Mouse (Mus musculus) v-Abl transformed pro-B cells (cell line): ENCODE measurements at regions not wholly inside any gene's neighbourhood (a gene's known extent, or its start where the extent isn't known, plus 50 kb on each side); places are given as distances from the start of the nearest gene placed in this dataset.

Source experiments
- in situ Hi-C, 2 experiments: fragments of 400-800 bp; cut with MboI; formaldehyde crosslinking; loops; one replicate each; pipeline ENCODE4 v1.15.1; 2025; ENCODE audit not compliant: unreplicated experiment in 2 of 2

- in situ Hi-C loops, result no loop called here
Measured at GRCm38 (mm10) chr1:177337141-177337540, 79.1 kb upstream of the Akt3 start.

DNA sequence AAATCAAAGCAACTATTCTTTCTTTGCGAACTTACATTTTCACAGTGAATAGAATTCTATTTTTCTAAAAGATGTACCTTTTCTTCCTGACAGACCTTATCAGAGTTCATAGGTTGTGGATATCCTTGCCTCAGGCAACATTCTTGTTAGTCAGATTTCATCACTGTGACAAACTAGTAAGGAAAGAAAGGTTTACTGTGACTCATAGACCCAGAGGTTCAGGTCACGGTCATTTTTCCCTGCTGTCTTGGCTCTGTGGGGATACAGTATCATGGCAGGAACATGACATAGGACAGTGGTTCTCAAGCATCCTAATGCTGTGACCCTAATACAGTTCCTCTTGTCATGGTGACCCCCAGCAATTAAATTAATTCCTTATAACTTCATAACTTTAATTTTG lies 78.4 kb upstream of the Akt3 start:
- in situ Hi-C loops, result no loop called here

DNA sequence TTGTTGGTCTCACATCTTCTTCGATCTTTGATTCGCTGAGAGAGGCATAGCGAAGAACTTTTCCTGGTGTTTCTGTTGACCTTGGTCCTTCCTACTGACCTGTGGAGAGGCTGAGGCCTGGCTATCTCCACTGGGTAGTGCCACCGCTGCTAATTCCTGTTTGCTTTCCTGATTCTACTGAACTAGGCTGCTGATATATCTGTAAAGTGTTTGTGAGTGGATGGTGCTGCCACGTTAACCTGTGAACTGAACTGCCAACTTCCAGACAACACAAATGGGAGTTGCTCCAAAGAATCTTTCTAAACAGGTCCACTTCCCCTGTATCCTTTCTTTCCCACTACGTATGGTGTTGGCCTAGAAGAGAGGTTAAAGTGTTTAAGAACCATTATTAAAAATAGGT lies 78.0 kb upstream of the Akt3 start:
- in situ Hi-C loops, result no loop called here

DNA sequence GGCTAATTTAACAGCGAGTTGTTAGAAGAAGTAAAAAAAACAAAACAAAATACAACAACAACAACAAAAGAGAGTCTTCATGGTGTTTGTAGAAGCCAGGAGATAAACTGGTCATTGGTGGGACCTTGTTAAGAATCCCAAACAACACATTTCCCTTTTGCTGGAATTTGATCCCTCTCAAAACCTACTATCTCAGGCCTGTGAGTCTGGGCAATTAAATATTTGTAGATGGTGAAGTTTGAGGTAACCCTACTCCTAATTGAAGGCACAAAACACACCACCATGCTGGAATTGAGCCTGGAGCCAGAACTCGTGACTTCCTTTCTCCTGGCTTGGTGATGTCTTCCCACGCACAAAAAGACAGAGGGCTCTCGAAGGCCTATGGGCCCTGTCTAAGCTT lies 65.4 kb upstream of the Akt3 start:
- in situ Hi-C loops, result no loop called here

GRCm38 (mm10) chr1:177322745-177323299 lies 64.8 kb upstream of the Akt3 start:
- in situ Hi-C loops, result no loop called here

- in situ Hi-C loops, result no loop called here
Measured at GRCm38 (mm10) chr1:177322307-177322685, 64.3 kb upstream of the Akt3 start.

- in situ Hi-C loops, result no loop called here
Measured at GRCm38 (mm10) chr1:177321655-177322306, 63.8 kb upstream of the Akt3 start.

DNA sequence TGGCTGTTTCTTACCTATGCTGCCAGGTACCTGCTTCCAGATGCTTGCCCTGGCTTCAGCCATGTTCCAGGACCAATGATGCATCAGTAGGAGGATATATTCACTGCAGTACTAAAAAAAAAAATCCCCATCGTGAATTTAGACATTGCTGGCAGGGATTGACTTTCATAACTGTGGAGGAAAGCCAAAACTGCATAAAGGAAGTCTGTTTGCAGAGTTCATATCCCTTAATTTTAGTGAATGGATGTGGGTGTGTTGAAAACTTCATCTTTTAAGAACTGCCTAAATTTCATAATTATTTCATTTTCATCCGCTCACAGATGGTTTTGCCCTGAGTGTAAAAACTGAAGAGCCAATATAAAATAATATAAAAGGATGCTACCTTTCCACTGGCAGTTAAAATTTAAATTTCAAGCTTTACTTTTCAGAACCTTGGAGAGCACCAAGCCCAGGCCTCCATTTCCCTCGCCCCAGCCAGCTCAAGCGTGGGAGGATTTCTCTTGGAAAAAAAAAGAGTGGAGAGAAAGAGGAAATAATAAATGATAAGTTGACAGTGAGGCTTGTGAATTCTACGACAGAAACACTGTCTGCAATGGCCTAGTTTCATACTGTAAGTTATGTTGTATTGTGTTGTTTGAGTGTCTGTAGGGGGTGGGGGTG lies 50.3 kb upstream of the Akt3 start:
- in situ Hi-C loops, result no loop called here
